Mouse (Mus musculus): ENCODE measurements around the gene Snrpa1.
"Not testable (repeated sequence)": the region's sequence is repeated elsewhere in the genome, so short reads cannot be mapped to it uniquely, and the experiment has no call there.

Snrpa1 gene

DNA sequence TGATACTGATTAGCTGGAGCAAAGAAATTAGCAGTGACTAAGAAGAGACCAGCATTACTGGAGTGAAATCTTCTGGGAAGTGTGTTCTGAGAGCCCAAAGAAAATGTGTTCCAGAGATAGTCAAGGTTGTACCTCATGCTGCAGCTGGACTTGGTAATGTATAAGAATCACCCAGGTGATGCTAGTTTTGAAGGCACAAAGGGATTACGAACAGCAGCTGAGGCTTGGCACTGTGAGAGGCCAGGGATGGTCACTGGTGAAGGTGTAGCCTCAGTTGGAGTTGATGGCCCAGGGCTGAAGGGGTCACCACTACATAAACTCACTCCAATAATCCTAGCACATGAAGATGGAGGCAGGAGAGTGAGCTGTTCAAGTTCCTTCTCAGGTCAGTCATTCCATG is at the start of gene Snrpa1:
Gene Snrpa1 (plus strand): TSS at position 301 of the 400 bp plus-strand sequence.
- no peak for DNase-seq

- DNase-seq = no peak
Measured at GRCm38 (mm10) chr7:66010518-66010917, 48.3 kb upstream of the Snrpa1 start.

DNA sequence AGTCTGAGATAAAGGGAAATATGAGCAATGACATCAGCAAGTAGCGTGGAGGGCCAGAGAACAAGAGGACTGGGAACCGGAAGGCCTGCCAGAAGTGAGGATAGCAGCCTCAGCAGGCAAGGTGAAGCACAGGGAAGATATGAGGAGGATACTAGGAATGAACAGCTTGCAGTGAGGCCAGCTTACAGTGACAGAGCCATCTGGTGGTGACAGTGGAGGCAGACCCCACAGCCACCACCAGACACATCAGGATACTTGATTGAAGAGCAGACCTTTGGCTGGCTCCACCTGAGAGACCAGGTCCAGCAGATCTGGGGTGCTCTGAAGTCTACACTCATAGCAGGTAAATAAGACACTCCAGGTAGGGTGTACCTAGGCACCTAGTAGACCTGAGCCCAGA is 31.1 kb upstream of the Snrpa1 start:
- no peak for DNase-seq

- DNase-seq = no peak
Measured at GRCm38 (mm10) chr7:66028766-66029512, 29.9 kb upstream of the Snrpa1 start.

DNA sequence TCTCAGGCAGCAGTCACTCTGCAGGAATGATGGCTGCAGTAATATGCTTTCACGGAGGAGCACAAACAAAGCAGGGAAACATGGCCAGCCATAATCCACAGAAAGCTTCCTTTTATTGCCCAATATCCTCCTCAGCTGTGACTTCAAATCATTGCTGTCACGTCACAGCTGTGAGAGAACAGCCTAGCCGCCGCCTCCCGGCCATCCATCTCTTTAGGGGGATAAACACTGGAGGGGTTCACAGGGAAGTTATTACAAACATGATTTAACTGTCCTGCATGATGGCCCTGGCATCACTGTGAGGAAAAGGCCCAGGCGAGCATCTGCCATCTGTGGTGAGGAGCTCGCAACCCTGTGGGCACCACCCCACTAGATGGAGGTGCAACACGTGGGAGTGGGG is 22.0 kb upstream of the Snrpa1 start:
- no peak for DNase-seq

DNA sequence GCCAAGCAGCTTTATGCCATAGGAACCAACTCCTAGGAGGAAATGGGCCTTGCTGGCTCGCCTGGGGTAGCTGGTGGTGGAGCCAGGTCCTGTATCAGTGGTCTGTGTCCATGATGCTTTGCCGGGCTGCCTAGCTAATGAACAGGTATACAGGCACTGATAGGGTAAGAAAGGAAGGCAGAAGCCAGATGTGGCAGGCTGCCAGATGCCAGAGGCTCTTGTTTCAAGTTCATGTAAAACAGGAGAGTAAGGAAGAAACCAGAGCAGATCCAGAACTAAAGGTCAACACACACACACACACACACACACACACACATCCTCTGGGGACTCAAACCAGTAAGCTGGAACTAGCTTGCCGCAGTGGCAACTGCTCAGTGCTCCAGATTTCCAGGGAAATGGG is 20.5 kb upstream of the Snrpa1 start:
- no peak for DNase-seq

DNA sequence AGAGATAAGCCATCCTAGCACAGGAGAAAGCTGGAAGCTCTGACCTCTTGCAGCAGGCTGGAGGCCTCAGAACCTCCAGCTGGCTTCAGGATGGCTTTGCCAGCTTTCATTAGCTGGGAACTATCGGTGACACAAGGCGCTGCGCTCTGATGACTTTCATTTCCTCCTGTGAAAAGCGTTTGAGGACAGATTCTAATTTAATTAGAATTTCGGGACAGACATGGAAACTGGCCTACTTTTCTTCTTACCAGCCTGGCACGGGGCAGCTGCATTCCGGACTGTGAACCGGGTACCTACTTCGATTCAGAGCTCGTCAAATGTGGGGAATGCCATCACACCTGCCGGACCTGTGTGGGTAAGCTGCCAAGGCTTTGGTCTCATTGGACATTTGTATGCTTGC is 20.1 kb upstream of the Snrpa1 start:
- DNase-seq = no peak

GRCm38 (mm10) chr7:66040026-66040814 is 18.6 kb upstream of the Snrpa1 start:
- no peak for DNase-seq

DNA sequence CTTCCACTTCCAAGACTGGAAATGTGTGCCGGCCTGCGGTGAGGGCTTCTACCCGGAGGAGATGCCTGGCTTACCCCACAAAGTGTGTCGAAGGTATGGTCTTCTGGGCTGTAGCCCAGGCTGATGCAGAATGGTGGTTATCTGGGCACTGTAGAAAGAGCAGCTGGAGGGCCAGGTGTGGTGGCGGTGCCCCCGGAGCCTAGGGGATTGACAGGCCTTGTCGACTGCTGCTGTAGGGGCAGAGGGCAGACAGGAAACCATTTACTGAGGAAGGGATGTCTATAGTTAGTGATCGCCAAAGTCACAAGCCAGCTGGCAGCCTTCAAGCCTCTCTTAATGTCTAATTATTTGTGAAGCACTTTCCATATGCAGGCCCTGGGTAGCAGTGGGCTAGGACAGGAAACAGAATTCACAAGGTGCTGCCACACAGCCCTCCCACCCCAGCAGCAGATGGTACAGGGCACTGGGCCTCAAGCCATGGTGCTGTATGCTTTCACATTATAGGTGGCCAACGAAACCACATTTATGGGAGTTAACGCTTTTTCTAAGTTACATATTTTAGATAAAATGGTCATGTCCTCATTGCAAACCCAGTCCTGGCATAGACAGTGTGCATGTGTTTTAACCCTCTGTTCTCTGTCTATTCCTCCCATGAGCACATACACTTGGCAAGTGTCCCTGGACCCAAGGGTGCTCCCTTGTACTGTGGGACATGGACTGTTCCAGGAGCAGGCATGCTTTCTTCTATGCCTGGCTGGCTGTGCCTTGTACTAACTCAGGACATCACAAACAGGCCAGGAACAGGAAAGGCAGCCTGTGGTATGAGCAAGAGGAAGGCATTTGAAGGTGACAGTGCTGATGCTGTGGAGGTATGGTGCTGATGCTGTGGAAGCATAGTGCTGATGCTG is 15.0 kb upstream of the Snrpa1 start, which contains the start of gene Gm45213:
Gene Gm45213 (plus strand): TSS at position 51 of the 908 bp plus-strand sequence.
- no peak for DNase-seq

- no peak for DNase-seq
Measured at GRCm38 (mm10) chr7:66044617-66045016, 14.2 kb upstream of the Snrpa1 start.

DNA sequence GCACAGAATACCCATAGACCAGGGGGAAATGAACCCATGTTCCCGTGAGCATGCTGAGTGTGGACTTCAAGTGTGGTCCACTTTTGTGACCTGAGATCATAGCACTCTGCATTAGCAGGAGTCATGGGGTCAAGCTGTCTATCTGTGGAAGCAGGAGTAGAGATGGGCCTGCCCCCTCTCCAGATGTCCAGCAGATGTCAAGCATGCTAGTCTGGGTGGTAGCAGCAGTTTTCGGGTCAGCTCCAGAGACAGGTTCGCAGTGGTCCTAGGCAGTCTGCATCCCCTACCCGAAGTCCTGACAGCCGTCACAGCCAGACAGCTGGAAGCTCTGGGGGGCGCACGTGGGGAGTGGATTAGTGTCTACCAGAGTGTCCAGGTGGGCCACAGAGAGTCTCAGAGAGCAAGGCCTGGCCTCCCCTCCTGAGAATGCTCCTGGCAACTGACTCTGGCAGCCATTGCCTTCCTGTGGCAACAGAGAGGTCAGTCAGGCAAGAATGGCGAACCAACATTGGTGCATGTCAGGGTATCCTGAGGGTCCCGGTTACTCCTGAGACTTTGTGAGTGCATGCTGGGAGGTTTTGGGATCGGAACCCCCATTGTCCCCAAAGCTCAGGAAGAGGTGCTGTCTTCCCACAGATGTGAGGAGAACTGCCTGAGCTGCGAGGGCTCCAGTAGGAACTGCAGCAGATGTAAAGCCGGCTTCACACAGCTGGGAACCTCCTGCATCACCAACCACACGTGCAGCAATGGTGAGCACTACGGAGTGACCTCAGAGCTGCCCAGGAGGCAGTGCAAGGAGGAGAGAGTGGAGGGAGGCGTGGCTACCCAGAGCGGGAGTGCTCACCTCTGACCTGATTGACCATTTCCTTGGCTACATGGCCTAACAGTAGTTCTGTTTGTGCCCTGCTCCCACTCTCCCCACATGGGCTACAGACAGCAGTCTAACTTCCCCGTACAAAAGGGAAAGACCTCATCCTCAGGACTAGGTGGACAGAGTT is 11.6 kb upstream of the Snrpa1 start:
- no peak for DNase-seq

DNA sequence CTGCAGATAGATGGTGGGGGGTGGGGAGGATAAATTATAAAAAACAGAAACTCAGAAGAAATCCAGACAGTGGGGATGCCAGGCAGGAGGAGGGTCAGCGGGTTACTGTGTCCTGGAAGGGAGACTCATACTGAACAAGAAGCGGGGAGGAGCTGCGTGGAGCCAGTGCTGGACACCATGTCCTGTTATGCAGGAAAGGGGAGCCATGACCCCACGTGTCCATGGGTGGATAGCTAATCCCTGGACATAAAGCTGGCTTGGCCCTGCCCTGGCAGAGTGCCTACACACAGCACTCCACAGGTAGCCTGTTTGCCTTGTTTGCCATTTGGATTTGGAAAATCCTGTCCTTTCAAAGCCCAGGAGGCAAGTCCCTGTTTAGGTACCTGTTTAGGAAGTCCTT is 10.8 kb upstream of the Snrpa1 start:
- no peak for DNase-seq

DNA sequence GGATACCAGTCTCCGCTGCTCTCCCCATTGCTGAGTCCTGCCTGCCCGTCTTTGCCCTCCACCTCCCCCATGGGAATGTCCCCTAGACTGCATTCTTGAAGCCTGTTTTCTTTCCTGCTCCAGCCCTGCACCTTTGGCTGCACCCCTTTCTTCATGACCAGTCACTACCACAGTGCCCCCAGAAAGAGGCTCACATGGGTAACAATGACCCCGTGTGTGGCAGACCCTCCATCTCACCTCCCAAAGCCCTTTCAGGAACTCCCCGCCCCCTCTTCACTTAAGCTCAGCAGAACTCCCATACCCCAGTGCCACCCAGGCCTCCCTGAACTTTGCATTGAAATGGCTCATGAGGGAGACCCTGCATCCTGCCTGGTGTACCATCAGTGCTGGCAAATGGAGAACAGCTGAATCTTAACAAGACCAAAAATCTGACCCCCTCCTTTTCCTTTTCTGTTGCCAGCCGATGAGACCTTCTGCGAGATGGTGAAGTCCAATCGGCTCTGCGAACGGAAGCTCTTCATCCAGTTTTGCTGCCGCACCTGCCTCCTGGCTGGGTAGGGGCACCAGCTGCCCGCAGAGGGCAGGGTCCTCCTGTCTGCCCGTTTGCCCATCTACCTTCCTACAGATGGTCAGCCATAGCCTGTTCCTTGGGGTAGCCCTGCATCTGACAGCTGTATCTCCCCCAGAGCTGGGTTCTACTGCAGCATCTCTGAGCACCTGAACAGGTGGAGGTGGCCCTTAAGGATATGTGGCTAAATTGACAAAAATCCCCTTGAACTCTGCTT is 10.2 kb upstream of the Snrpa1 start:
- DNase-seq = no peak

- DNase-seq = no peak
Measured at GRCm38 (mm10) chr7:66053946-66054483, 4.8 kb upstream of the Snrpa1 start.

GRCm38 (mm10) chr7:66055356-66055755 is 3.4 kb upstream of the Snrpa1 start:
- DNase-seq = not testable (repeated sequence)

DNA sequence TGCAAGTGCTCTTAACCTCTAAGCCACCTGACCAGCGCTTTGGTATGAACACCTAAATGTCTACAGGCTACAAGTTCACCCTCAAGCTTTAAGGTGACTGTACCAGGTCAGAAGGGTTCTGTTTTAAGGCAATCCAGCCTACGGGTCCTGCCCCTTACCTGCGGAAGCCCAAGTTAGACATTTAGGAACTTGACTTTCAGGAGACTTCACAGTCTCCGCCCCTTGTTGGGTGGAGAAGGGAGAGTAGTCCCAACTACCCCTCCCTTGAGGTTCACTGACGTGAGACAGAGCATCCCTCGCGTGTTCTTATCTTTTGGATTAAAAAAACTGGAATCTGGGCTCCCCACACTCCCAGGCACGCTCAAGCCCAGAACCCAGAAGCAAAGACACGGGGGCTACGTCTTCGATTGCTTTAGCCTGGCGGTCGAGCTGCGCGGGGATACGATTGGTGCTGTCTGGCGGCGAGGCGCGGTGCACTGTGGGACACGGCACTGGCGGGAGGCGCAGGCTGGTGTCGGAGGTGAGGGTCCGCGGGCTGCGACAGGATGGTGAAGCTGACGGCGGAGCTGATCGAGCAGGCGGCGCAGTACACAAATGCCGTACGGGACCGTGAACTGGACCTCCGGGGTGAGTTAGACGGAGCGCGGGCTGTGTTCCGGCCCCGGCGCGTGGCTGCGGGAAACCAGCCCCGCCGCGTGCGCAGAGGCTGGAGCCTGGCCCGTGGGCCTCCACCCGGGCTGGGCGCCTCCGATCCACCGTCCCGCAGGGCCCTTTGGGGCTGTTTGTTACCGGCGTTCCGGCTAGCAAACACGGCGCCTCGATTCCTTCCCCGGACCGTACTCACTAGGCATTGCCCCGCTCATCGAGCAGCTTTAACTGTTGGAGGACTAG is 1.5 kb downstream of the Snrpa1 start:
- peak; percentile 72 to 87 for DNase-seq

DNA sequence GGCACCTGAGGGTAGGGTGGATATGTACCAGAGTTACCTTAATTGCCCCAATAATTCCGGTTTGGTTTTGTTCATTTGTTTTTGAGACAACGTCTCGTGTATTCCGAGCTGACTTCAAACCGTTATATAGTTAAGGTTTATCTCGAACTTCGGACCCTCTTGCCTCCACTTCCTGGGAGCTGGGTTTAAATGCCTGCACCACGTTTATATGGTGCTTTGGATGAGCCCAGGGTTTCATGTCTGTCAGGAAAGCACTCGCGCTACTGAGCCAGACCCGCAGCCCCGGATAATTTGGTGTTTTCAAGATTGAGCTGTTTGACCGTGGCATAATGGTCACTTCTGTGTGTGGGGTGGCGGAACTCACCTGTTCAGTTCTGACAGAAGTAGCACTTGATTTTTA is 2.3 kb downstream of the Snrpa1 start:
- DNase-seq = no peak

DNA sequence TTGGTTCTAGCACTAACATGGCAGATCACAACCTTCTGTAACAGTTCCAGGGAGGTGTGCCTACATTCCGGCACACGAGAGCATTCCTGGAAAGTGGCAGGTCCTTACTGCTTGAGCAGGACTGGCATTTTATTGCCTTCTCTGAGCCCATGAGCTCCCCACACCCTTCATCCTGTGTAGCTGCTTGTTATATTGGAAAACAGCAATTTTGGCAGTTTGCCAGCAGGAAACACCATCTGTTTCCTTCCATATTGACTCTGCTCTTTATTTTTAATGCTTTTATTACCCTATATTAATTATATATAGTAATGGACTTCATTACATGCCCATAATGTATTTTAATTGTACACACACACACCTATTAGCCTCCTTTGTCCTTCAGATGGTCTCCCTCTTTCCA is 17.6 kb downstream of the Snrpa1 start:
- no peak for DNase-seq

Measured in spleen, adult 18-20 months (tissue).